25 mouse cellular contexts compared by ENCODE assay signal in genomic region chr5:138163610-138164009, GRCm38 (mm10). TPM values are rescaled to one million over a fixed set of nuclear protein-coding genes. Genes with fewer than 3 reads are reported as not detected.
A peak's percentile ranks its signal among the peaks of the same experiment; 100 is the strongest.
DNase-seq lines count a peak whose midpoint lies in the region; ATAC-seq lines count a peak whose summit lies in the region.
"Had no signal": no experiment of that assay in that cellular context is flagged by ENCODE, and none has a peak within 500 bp of the region (broad histone marks: within the 10 kb centered on the region; RNA-seq: fewer than 3 reads in every experiment).

No protein-coding gene starts in this region.

- ATAC-seq in neural tube, embryonic 12.5 days (ENCODE audit: low FRiP score, low read depth) = no peak
- ATAC-seq in neural tube, embryonic 15.5 days (ENCODE audit: low FRiP score) = no peak
- ATAC-seq: hindbrain, postnatal 0 days; intestine, embryonic 16.5 days; liver, postnatal 0 days; lung, postnatal 0 days had no signal

- H3K4me2 ChIP-seq in neural tube, embryonic 12.5 days (replicated peaks) = no peak overlapping the region
- H3K4me2 ChIP-seq in neural tube, embryonic 15.5 days = no peak overlapping the region
- H3K4me2 ChIP-seq: heart, embryonic 15.5 days had no signal

- no peaks in the 10 kb centered on the region for H3K27me3 ChIP-seq in neural tube, embryonic 12.5 days (replicated peaks)
- no peaks in the 10 kb centered on the region for H3K27me3 ChIP-seq in neural tube, embryonic 15.5 days (replicated peaks)
- H3K27me3 ChIP-seq in embryonic facial prominence, embryonic 10.5 days (replicated peaks; ENCODE audit: low read depth, poor library complexity, severe bottlenecking) = no peaks in the 10 kb centered on the region
- H3K27me3 ChIP-seq: heart, embryonic 15.5 days had no signal

- DNase-seq in heart, adult 11 months = peak; percentile 79
- no peak for DNase-seq in heart, adult 8-10 months (ENCODE audit: low spot score)
- DNase-seq in embryonic facial prominence, embryonic 10.5 days (ENCODE audit: low spot score) = no peak
- no peak for DNase-seq in c-Kit-positive CD71-positive TER-119-positive erythroid progenitor cells, embryonic 14.5 days (ENCODE audit: low spot score)
- DNase-seq in layer of hippocampus, postnatal 14 days (ENCODE audit: low spot score in 2 of 2) = no peak
- DNase-seq: adrenal gland, postnatal 36 days; B cell, adult 2 months; cerebellum, adult 11 months; gastrocnemius, postnatal 25 days; heart, postnatal 36 days; kidney, adult 9 months; kidney, postnatal 25 days; liver; liver, postnatal 0 days; right cerebral cortex, postnatal 14 days had no signal

- 0 out of 2 replicates have a peak overlapping the region, but pooled peaks have one; percentile 1 for H3K9ac ChIP-seq in neural tube, embryonic 12.5 days
- H3K9ac ChIP-seq in neural tube, embryonic 15.5 days (replicated peaks) = no peak overlapping the region
- H3K9ac ChIP-seq: heart, embryonic 15.5 days; liver, postnatal 0 days had no signal

- H3K27ac ChIP-seq in neural tube, embryonic 12.5 days = no peak overlapping the region
- no peak overlapping the region for H3K27ac ChIP-seq in neural tube, embryonic 15.5 days (replicated peaks)
- H3K27ac ChIP-seq in embryonic facial prominence, embryonic 10.5 days (replicated peaks) = no peak overlapping the region
- H3K27ac ChIP-seq: forebrain, embryonic 10.5 days; heart, embryonic 15.5 days; hindbrain, postnatal 0 days; layer of hippocampus, adult 2 months; midbrain, embryonic 10.5 days; stomach, postnatal 0 days had no signal

- peaks cover 60% of the 10 kb centered on the region for H3K36me3 ChIP-seq in neural tube, embryonic 12.5 days
- H3K36me3 ChIP-seq in neural tube, embryonic 15.5 days = peaks cover 63% of the 10 kb centered on the region
- H3K36me3 ChIP-seq in embryonic facial prominence, embryonic 10.5 days (replicated peaks) = peaks cover 67% of the 10 kb centered on the region

- 69% methylated on average over 10 of the region's 10 CpGs for WGBS in neural tube, embryonic 12.5 days
- 64% methylated on average over 10 of the region's 10 CpGs for WGBS in neural tube, embryonic 15.5 days
- WGBS in embryonic facial prominence, embryonic 10.5 days = 74% methylated on average over 10 of the region's 10 CpGs

- no peaks in the 10 kb centered on the region for H3K9me3 ChIP-seq in neural tube, embryonic 12.5 days
- H3K9me3 ChIP-seq in neural tube, embryonic 15.5 days (replicated peaks) = no peaks in the 10 kb centered on the region
- no peaks in the 10 kb centered on the region for H3K9me3 ChIP-seq in embryonic facial prominence, embryonic 10.5 days
- H3K9me3 ChIP-seq: forebrain, embryonic 10.5 days; heart, embryonic 15.5 days; midbrain, embryonic 10.5 days had no signal

- no peak overlapping the region for H3K4me3 ChIP-seq in neural tube, embryonic 12.5 days
- H3K4me3 ChIP-seq in neural tube, embryonic 15.5 days (replicated peaks) = no peak overlapping the region
- H3K4me3 ChIP-seq in embryonic facial prominence, embryonic 10.5 days = peak overlapping the region; percentile 84; the same call in 1 of the 2 replicates
- H3K4me3 ChIP-seq: heart, embryonic 15.5 days; layer of hippocampus, adult 2 months had no signal

- H3K4me1 ChIP-seq in neural tube, embryonic 12.5 days = peaks cover 13% of the 10 kb centered on the region; the same call in 1 of the 2 replicates
- peaks cover 24% of the 10 kb centered on the region for H3K4me1 ChIP-seq in neural tube, embryonic 15.5 days
- peaks cover 25% of the 10 kb centered on the region for H3K4me1 ChIP-seq in embryonic facial prominence, embryonic 10.5 days

RNA-seq across cellular contexts. Expression of gene Cops6, which starts 2.7 kb away (rescaled TPM):
- total RNA-seq in heart, adult 8-10 months (2022) = 100 to 1,000 TPM; 117 to 139 (median 133) TPM
- 301 and 312 TPM in 2 replicates for polyA plus RNA-seq in neural tube, embryonic 12.5 days (2016; fragmentation: Nextera tagmentation; extraction: Ambion mirVana)
- polyA plus RNA-seq in neural tube, embryonic 15.5 days (2015; fragmentation: Nextera tagmentation; extraction: Ambion mirVana) = 325 and 328 TPM in 2 replicates
- 357 and 367 TPM in 2 replicates for polyA plus RNA-seq in embryonic facial prominence, embryonic 10.5 days (2016; fragmentation: Nextera tagmentation; extraction: Ambion mirVana)
- 100 to 1,000 TPM; 132 to 144 TPM for total RNA-seq in layer of hippocampus, postnatal 14 days (2021)

RNA-seq across cellular contexts. Expression of gene Zfp113, which starts 8.1 kb away (rescaled TPM):
- total RNA-seq in heart, adult 8-10 months (2022) = 1 to 10 TPM; 6.2 to 8.5 (median 8.3) TPM
- 35.6 and 40.3 TPM in 2 replicates for polyA plus RNA-seq in neural tube, embryonic 12.5 days (2016; fragmentation: Nextera tagmentation; extraction: Ambion mirVana)
- 22.0 and 24.9 TPM in 2 replicates for polyA plus RNA-seq in neural tube, embryonic 15.5 days (2015; fragmentation: Nextera tagmentation; extraction: Ambion mirVana)
- 32.1 and 39.8 TPM in 2 replicates for polyA plus RNA-seq in embryonic facial prominence, embryonic 10.5 days (2016; fragmentation: Nextera tagmentation; extraction: Ambion mirVana)
- total RNA-seq in layer of hippocampus, postnatal 14 days (2021) = 10 to 100 TPM in 1 of 2 experiments, 1 to 10 TPM in 1; 9.5 to 13.3 TPM

RNA-seq across cellular contexts. Expression of gene Ap4m1, which starts 8.2 kb away (rescaled TPM):
- total RNA-seq in heart, adult 8-10 months (2022) = 10 to 100 TPM in 1 of 4 experiments, 1 to 10 TPM in 3; 6.0 to 11.3 (median 7.6) TPM
- 23.5 and 24.1 TPM in 2 replicates for polyA plus RNA-seq in neural tube, embryonic 12.5 days (2016; fragmentation: Nextera tagmentation; extraction: Ambion mirVana)
- 22.8 and 23.0 TPM in 2 replicates for polyA plus RNA-seq in neural tube, embryonic 15.5 days (2015; fragmentation: Nextera tagmentation; extraction: Ambion mirVana)
- polyA plus RNA-seq in embryonic facial prominence, embryonic 10.5 days (2016; fragmentation: Nextera tagmentation; extraction: Ambion mirVana) = 30.6 and 33.0 TPM in 2 replicates
- 10 to 100 TPM; 23.7 to 26.6 TPM for total RNA-seq in layer of hippocampus, postnatal 14 days (2021)

RNA-seq across cellular contexts. Expression of gene Mcm7, which starts 8.6 kb away (rescaled TPM):
- 10 to 100 TPM in 1 of 4 experiments, 1 to 10 TPM in 3; 7.2 to 11.5 (median 8.2) TPM for total RNA-seq in heart, adult 8-10 months (2022)
- 197 and 198 TPM in 2 replicates for polyA plus RNA-seq in neural tube, embryonic 12.5 days (2016; fragmentation: Nextera tagmentation; extraction: Ambion mirVana)
- polyA plus RNA-seq in neural tube, embryonic 15.5 days (2015; fragmentation: Nextera tagmentation; extraction: Ambion mirVana) = 62.9 and 99.9 TPM in 2 replicates
- 365 and 378 TPM in 2 replicates for polyA plus RNA-seq in embryonic facial prominence, embryonic 10.5 days (2016; fragmentation: Nextera tagmentation; extraction: Ambion mirVana)
- total RNA-seq in layer of hippocampus, postnatal 14 days (2021) = 10 to 100 TPM; 21.3 to 21.8 TPM

RNA-seq across cellular contexts. Expression of gene Taf6, which starts 23.6 kb away (rescaled TPM):
- total RNA-seq in heart, adult 8-10 months (2022) = 10 to 100 TPM; 32.6 to 34.7 (median 34.2) TPM
- 102 and 112 TPM in 2 replicates for polyA plus RNA-seq in neural tube, embryonic 12.5 days (2016; fragmentation: Nextera tagmentation; extraction: Ambion mirVana)
- polyA plus RNA-seq in neural tube, embryonic 15.5 days (2015; fragmentation: Nextera tagmentation; extraction: Ambion mirVana) = 62.5 and 70.0 TPM in 2 replicates
- polyA plus RNA-seq in embryonic facial prominence, embryonic 10.5 days (2016; fragmentation: Nextera tagmentation; extraction: Ambion mirVana) = 146 and 149 TPM in 2 replicates
- total RNA-seq in layer of hippocampus, postnatal 14 days (2021) = 10 to 100 TPM; 33.8 to 36.0 TPM
